Mouse (Mus musculus) forebrain, embryonic 11.5 days (tissue): ENCODE measurements around the gene Commd1. TPM values are rescaled to one million over a fixed set of nuclear protein-coding genes. Genes with fewer than 3 reads are reported as not detected.

Source experiments
- ATAC-seq: fragments of 200-750 bp; cut with Nextera tagmentation; replicated peaks from 2 replicates; pipeline ENCODE4 v1.8.0; 2017; ENCODE audit warnings: moderate TSS enrichment; ENCODE audit not compliant: low FRiP score
- DNase-seq: peaks from one replicate; pipeline ENCODE4 v3.0.0-alpha.2; 2017; ENCODE audit warnings: low spot score
- H3K27ac ChIP-seq: fragments of 300-500 bp; sonication (generic); 2 replicates; pipeline ENCODE4 v1.5.1; 2014; ENCODE audit warnings: low read depth, low read length
- H3K27me3 ChIP-seq: fragments of 300-500 bp; sonication (generic); 2 replicates; pipeline ENCODE4 v1.6.1; 2014; ENCODE audit warnings: mild to moderate bottlenecking, low read length, mixed read lengths; ENCODE audit not compliant: control insufficient read depth, insufficient read depth
- H3K36me3 ChIP-seq: fragments of 300-500 bp; sonication (generic); 2 replicates; pipeline ENCODE4 v1.6.1; 2014; ENCODE audit warnings: mild to moderate bottlenecking, low read length, moderate library complexity, mixed read lengths; ENCODE audit not compliant: control insufficient read depth, insufficient read depth
- H3K4me1 ChIP-seq: fragments of 300-500 bp; sonication (generic); replicated peaks from 2 replicates; pipeline ENCODE4 v1.6.1; 2014; ENCODE audit warnings: low read length, mixed read lengths; ENCODE audit not compliant: control insufficient read depth, insufficient read depth
- H3K4me2 ChIP-seq: fragments of 300-500 bp; sonication (generic); 2 replicates; pipeline ENCODE4 v1.6.1; 2014; ENCODE audit warnings: low read depth, mild to moderate bottlenecking, low read length, moderate library complexity, mixed read lengths; ENCODE audit not compliant: severe bottlenecking
- H3K4me3 ChIP-seq: fragments of 300-500 bp; sonication (generic); 2 replicates; pipeline ENCODE4 v1.5.1; 2014; ENCODE audit warnings: low read depth, low read length
- H3K9ac ChIP-seq: fragments of 300-500 bp; sonication (generic); 2 replicates; pipeline ENCODE4 v1.6.1; 2014; ENCODE audit warnings: low read length
- H3K9me3 ChIP-seq: fragments of 300-500 bp; sonication (generic); 2 replicates; pipeline ENCODE4 v1.6.1; 2016; ENCODE audit warnings: low read length, mixed read lengths; ENCODE audit not compliant: control insufficient read depth
- WGBS: fragments of 180-500 bp; shearing (Covaris S2); extraction: QIAGEN DNeasy Blood & Tissue Kit; methylation state at CpG from one replicate; pipeline ENCODE4 v1.1.7; 2014; 5-methylcytosine and 5-hydroxymethylcytosine counted together
- polyA plus RNA-seq: library from polyadenylated mRNA; unstranded; fragments of >200 nt; fragmentation: Nextera tagmentation; extraction: Ambion mirVana; gene quantifications from 2 replicates; pipeline ENCODE4 v1.2.1, GENCODE M21; 2014

Commd1 gene
- polyA plus RNA-seq, 1 experiment from 2014 or later: 399 TPM

DNA sequence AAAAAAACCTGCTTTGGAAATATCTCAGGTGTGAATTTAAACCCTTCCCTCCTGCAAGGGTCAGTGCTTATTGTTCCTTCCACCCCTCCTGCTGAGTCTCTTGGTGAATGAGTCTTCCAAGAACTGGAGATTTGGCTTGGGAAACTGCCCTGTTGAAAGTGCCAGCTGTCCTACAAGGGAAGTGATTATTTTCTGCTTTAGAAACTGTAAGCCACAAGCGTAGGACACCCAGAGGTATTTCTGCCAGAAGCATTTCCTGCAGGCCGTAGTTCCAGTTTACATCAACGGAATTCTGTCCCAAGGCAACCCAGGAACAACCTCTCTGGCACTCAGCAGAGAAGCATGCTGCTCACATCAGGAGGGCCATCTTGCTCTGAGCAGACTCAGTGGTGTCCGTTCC lies 108.8 kb downstream of the Commd1 start:
- ATAC-seq (no peak), DNase-seq (no peak)
- H3K9ac ChIP-seq: no peak overlapping the region
- 66% methylated on average over 4 of the region's 4 CpGs for WGBS
- H3K4me3 ChIP-seq: no peak overlapping the region
- no peaks in the 10 kb centered on the region for H3K27me3 ChIP-seq
- no peak overlapping the region for H3K4me2 ChIP-seq
- H3K27ac ChIP-seq: no peak overlapping the region
- no peaks in the 10 kb centered on the region for H3K9me3 ChIP-seq
- no peaks in the 10 kb centered on the region for H3K4me1 ChIP-seq
- no peaks in the 10 kb centered on the region for H3K36me3 ChIP-seq

DNA sequence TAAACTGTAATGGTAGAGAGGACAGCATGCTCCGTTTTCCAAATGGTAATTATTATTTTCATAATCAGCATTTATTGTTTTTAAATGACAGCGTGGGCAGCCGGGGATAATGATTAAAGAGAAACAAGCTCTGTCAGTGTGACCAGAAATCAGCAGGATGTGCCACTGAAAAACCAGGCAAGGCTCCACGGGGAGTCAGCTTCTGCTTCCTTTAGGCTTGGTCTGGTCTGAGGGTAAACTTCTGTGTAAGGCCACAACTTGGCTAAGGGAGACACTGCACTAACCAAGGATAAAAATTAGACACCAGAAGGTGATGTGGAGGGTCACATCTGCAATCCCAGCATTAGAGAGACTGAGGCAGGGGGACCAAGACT lies 109.9 kb downstream of the Commd1 start:
- 61% methylated on average over 4 of the region's 4 CpGs for WGBS

DNA sequence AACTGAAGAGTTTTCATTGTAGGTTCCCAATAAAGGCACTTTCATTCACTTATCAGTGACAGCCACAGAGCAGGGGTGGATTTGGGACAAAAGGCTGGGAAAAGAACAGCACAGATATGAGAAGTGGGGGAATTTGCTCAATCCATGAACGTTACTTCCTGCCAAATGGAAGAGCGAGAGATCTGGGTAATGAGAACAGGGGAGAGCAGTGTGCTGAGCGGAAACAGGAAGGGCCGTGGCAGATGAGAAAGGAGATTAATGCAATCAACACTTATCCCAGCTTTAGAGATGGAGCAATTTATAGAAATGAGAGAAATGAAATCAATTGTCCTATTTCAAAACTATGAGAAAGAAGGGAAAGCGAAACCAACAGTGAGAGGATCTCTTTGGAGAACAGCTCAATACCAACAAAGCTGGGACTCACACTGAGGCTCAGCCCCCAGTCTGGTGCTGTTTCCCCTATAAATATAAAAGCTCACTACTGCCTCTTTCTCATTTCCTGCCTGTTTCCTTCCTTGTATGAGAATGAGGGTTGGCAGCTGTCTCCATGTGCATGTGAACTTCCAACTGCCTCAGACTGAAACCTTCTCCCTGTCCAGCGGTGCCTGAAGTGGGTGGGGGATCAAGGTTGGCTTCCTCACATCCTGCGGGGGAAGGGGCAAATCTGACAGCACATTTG lies 110.4 kb downstream of the Commd1 start:
- Histone ChIP-seq H3K9ac (no peak overlapping the region), H3K36me3 (no peaks in the 10 kb centered on the region), H3K4me1 (no peaks in the 10 kb centered on the region), H3K4me2 (no peak overlapping the region), H3K4me3 (no peak overlapping the region), H3K27me3 (no peaks in the 10 kb centered on the region), H3K9me3 (no peaks in the 10 kb centered on the region), H3K27ac (no peak overlapping the region)
- 67% methylated on average over 7 of the region's 7 CpGs for WGBS
- no peak for DNase-seq
- ATAC-seq: no peak

More for the DNA sequence above, 109.9 kb downstream of the Commd1 start:
- DNase-seq (no peak), ATAC-seq (no peak)
- Histone ChIP-seq H3K9me3 (no peaks in the 10 kb centered on the region), H3K4me3 (no peak overlapping the region), H3K36me3 (no peaks in the 10 kb centered on the region), H3K27ac (no peak overlapping the region), H3K4me1 (no peaks in the 10 kb centered on the region), H3K27me3 (no peaks in the 10 kb centered on the region), H3K4me2 (no peak overlapping the region), H3K9ac (no peak overlapping the region)

DNA sequence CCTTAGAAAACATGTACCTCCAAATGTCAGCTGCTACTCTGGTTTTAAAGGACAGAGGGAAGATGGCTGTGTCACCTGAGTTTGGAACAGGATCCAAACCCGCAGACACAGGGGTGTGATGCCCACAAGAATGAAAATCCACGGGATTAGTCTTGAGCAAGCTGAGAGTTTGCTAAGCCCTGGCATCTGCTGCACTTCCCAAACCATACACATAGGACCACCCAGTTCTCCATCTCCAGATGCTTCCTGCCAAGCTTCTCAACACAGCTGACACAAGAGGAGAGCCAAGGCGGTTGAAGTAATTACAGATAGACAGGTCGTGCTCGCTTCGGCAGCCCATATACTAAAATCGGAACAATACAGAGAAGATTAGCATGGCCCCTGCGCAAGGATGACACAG lies 113.6 kb downstream of the Commd1 start:
- Histone ChIP-seq H3K36me3 (no peaks in the 10 kb centered on the region), H3K4me3 (no peak overlapping the region), H3K27ac (no peak overlapping the region), H3K9me3 (no peaks in the 10 kb centered on the region), H3K27me3 (no peaks in the 10 kb centered on the region), H3K9ac (no peak overlapping the region), H3K4me1 (peaks cover 10% of the 10 kb centered on the region; the same call in 1 of the 2 replicates), H3K4me2 (no peak overlapping the region)
- 91% methylated on average over 8 of the region's 8 CpGs for WGBS
- no peak for ATAC-seq
- DNase-seq: no peak

DNA sequence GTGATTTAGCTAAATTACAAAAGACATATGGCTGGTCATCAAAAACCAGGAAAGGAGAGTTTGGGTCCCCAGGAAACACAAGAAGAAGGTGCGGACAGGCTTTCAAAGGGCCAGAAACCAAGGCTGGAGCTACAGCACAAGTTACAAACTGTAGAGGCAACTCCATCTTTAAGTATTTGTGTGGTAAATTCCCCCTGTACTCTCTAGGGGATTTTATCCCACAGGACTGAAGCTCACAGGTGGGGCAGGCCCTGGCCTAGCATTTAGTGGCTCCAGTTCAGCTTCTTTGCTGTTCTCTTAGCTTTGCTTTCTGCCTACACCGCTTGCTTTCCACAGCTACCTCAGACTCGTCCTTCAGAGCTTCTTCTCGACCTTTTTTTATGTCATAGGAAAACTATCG lies 114.5 kb downstream of the Commd1 start:
- peaks cover 12% of the 10 kb centered on the region; the same call in 1 of the 2 replicates for H3K4me1 ChIP-seq
- ATAC-seq (no peak), DNase-seq (no peak)
- no peaks in the 10 kb centered on the region for H3K9me3 ChIP-seq
- 90% methylated on average over 5 of the region's 5 CpGs for WGBS
- no peak overlapping the region for H3K4me2 ChIP-seq
- no peak overlapping the region for H3K4me3 ChIP-seq
- H3K27me3 ChIP-seq: no peaks in the 10 kb centered on the region
- H3K27ac ChIP-seq: no peak overlapping the region
- H3K36me3 ChIP-seq: no peaks in the 10 kb centered on the region
- no peak overlapping the region for H3K9ac ChIP-seq

DNA sequence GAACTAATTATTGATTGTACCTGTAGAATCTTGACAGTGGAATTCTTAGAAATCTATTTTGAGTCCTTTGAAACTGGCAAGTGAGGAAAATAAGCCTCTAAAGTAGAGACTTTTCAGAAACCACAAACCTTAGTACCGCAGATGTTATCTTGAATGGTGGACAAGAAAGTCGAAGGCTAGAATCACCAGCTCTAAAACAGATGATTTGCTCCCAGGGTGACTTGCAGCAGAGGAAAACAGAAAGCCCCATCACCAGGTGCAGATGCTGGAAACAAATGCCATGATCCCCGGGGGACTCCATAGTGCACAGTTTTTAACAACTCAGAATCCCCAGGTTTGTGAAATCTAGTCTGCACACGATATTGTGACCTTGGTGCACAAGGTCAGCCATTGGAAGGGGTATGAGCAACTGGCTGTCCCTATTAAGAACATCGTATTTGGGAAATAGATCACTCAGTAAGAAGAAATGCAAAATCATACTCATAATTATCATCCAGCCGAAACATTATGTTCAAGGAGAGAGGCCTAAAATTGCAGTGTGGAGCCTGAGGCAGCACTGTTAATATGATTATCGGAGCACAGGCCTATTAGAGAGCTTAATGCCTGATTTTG lies 116.4 kb downstream of the Commd1 start:
- Histone ChIP-seq H3K9me3 (no peaks in the 10 kb centered on the region), H3K36me3 (no peaks in the 10 kb centered on the region), H3K4me2 (no peak overlapping the region), H3K9ac (no peak overlapping the region), H3K27me3 (peaks cover 13% of the 10 kb centered on the region), H3K27ac (no peak overlapping the region), H3K4me1 (peaks cover 12% of the 10 kb centered on the region; the same call in 1 of the 2 replicates), H3K4me3 (no peak overlapping the region)
- WGBS: 87% methylated on average over 7 of the region's 7 CpGs
- no peak for ATAC-seq
- DNase-seq: no peak

DNA sequence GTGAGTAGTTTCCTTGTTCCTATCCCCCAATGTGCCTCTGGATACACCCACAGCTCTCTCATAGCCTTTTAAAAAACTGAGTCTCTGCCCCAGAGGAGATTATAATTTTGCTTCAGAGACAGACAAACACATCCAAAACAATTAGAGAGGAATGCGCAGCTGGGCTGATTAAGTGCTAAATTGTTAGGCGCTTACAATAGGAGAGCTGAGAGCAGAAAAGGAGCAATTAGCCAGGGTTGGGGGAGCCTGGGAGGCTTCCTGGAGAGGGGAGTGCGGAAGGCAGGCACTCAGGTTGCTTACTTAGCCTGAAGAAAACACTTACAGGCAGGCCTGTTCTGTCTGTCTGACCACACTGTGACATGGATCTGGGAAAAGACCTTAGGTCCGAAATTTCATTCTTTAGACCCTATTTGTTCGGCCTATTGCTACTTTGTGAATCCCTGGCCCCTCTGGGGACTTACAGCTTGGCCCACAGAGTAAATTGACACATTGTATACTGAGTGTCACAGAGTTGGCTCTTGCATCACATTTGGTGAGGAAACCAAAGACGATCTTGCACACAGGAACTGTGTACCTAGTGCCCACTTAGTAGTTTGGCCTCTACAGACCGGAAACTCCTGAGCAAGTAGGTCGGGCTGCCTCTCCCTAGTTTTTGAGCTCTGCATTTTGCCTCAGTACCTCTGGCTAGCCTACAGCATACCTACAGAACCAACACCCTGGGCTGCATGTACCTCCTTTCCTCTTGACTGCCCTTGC lies 117.7 kb downstream of the Commd1 start:
- Histone ChIP-seq H3K27me3 (peaks cover 21% of the 10 kb centered on the region), H3K4me3 (no peak overlapping the region), H3K27ac (no peak overlapping the region), H3K36me3 (no peaks in the 10 kb centered on the region), H3K9ac (no peak overlapping the region), H3K9me3 (no peaks in the 10 kb centered on the region), H3K4me1 (peaks cover 18% of the 10 kb centered on the region; the same call in 1 of the 2 replicates), H3K4me2 (no peak overlapping the region)
- ATAC-seq (no peak; the same call in 1 of the 2 replicates), DNase-seq (peak; percentile 69)
- WGBS: 29% methylated on average over 8 of the region's 8 CpGs

DNA sequence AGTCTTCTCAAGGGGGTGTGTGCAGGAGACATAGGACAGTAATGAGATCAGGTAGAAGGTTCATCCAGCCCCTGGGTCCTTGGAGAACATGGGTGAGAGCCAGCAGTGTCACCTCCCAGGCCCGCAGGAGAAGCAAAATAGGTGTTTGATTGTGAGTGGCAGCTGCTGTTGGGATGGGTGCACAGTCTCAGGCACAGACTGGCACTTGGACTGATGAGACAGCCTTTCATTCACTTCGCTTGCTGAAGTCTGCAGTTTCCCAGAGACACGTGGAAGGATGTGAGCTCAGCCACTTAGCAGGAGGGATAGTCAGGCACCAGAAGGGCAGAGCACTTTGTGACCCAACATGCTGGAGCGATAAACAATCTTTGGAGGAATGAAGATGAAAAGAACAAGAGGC lies 118.6 kb downstream of the Commd1 start:
- Histone ChIP-seq H3K9me3 (no peaks in the 10 kb centered on the region), H3K9ac (no peak overlapping the region), H3K27ac (no peak overlapping the region), H3K36me3 (no peaks in the 10 kb centered on the region), H3K4me2 (no peak overlapping the region), H3K4me3 (no peak overlapping the region), H3K27me3 (peaks cover 27% of the 10 kb centered on the region), H3K4me1 (peaks cover 23% of the 10 kb centered on the region)
- ATAC-seq: no peak
- DNase-seq: no peak
- WGBS: 33% methylated on average over 4 of the region's 4 CpGs
